Mouse (Mus musculus): ENCODE measurements around the gene Adam4. TPM values are rescaled to one million over a fixed set of nuclear protein-coding genes. Genes with fewer than 3 reads are reported as not detected.
"Not testable (repeated sequence)": the region's sequence is repeated elsewhere in the genome, so short reads cannot be mapped to it uniquely, and the experiment has no call there.

Gene Adam4
- polyA plus RNA-seq (2011; ENCODE audit: insufficient read depth, insufficient read length, low read depth, missing spikeins), result 2.0 and 2.7 TPM in 2 replicates

DNA sequence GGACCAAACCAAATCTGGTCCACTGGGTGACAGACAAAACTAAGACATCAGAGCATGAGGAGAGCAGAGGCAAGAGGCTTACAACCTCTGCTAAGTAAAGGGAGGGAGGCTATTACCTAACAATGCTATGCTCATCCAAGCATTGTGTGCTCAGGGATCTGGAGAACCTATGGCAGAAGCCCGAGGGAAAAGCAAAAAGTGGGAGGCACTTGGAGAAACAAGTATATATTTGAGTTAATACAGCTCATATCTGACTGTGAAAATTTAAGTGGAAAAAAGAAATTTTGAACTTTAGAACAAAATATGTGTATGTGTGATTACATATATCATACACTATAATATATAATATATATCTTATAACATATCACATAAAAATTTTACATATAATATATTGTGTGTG lies at the start of gene Adam4:
Gene Adam4 (minus strand): TSS at position 101 of the 400 bp plus-strand sequence.
- no peak within 1 kb of the TSS for H3K4me3 ChIP-seq (ENCODE audit: low read depth, low read length)
- H3K9ac ChIP-seq (ENCODE audit: low read depth, poor library complexity, severe bottlenecking), result no peak within 1 kb of the TSS
- peaks cover 30% of the 10 kb centered on the region for H3K9me3 ChIP-seq (replicated peaks; ENCODE audit: control insufficient read depth, insufficient read depth, low read length, poor library complexity, severe bottlenecking)
- H3K36me3 ChIP-seq (ENCODE audit: control insufficient read depth, insufficient read depth, low read length, poor library complexity, severe bottlenecking), result no peaks in the 10 kb centered on the region; the same call in 1 of the 2 replicates
- H3K27ac ChIP-seq (ENCODE audit: insufficient read depth, low read length), result no peak within 1 kb of the TSS
- TF ChIP-seq CTCF (IDR thresholded peaks at IDR 0.05; ENCODE audit: low read depth, low read length) (no peak), POLR2A (IDR thresholded peaks at IDR 0.05; ENCODE audit: insufficient read depth, low read length) (no peak), EP300 (IDR thresholded peaks at IDR 0.05; ENCODE audit: insufficient read depth, low read depth, low read length) (no peak)
- H3K27me3 ChIP-seq (ENCODE audit: control insufficient read depth, insufficient read depth, low read length, poor library complexity, severe bottlenecking), result no peaks in the 10 kb centered on the region
- no peaks in the 10 kb centered on the region for H3K4me1 ChIP-seq (ENCODE audit: control insufficient read depth, insufficient read depth, low read length)

DNA sequence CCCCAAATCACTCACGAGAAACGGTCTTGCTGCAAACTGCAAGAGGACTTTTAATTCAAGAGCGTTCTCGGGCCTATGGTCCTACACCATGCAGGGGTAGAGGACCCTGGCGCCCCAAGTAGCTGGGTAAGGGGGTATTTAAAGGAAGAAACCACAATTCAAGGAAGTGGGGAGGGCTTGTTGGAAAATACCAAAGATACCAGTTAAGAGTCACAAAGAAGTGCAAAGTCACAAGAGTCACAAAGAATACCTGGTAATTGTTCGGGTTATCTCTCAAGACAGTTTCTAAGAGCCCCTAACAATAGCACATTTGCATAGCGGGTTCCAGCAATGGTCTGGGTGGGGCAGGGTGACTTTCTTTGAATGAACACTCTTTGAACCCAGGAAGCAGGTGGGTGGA lies 37.3 kb upstream of the Adam4 start:
- not testable (repeated sequence) for H3K4me1 ChIP-seq (ENCODE audit: control insufficient read depth, insufficient read depth, low read length); H3K4me3 ChIP-seq (ENCODE audit: low read depth, low read length); H3K9ac ChIP-seq (ENCODE audit: low read depth, poor library complexity, severe bottlenecking); H3K27ac ChIP-seq (ENCODE audit: insufficient read depth, low read length); H3K27me3 ChIP-seq (ENCODE audit: control insufficient read depth, insufficient read depth, low read length, poor library complexity, severe bottlenecking); H3K36me3 ChIP-seq (ENCODE audit: control insufficient read depth, insufficient read depth, low read length, poor library complexity, severe bottlenecking)
- peaks cover 46% of the 10 kb centered on the region for H3K9me3 ChIP-seq (replicated peaks; ENCODE audit: control insufficient read depth, insufficient read depth, low read length, poor library complexity, severe bottlenecking)

DNA sequence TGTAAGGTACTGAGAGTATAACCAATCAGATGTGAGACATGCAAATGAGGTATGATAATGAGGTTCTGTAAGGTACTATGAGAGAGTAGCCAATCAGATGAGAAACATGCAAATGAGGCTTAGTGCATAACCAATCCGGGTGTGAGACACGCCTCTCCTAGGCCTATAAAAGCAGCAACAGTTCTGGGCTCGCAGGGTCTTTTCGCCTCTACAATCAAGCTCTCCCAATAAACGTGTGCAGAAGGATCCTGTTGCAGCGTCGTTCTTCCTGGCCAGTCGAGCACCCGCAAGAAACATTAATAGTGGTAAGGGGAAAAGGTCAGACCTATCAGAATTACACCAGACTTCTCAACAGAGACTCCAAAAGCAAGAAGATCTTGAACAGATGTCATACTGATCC lies 17.2 kb upstream of the Adam4 start:
- not testable (repeated sequence) for H3K4me3 ChIP-seq (ENCODE audit: low read depth, low read length); H3K9ac ChIP-seq (ENCODE audit: low read depth, poor library complexity, severe bottlenecking); H3K27me3 ChIP-seq (ENCODE audit: control insufficient read depth, insufficient read depth, low read length, poor library complexity, severe bottlenecking); H3K27ac ChIP-seq (ENCODE audit: insufficient read depth, low read length); H3K36me3 ChIP-seq (ENCODE audit: control insufficient read depth, insufficient read depth, low read length, poor library complexity, severe bottlenecking); H3K9me3 ChIP-seq (replicated peaks; ENCODE audit: control insufficient read depth, insufficient read depth, low read length, poor library complexity, severe bottlenecking); H3K4me1 ChIP-seq (ENCODE audit: control insufficient read depth, insufficient read depth, low read length)

DNA sequence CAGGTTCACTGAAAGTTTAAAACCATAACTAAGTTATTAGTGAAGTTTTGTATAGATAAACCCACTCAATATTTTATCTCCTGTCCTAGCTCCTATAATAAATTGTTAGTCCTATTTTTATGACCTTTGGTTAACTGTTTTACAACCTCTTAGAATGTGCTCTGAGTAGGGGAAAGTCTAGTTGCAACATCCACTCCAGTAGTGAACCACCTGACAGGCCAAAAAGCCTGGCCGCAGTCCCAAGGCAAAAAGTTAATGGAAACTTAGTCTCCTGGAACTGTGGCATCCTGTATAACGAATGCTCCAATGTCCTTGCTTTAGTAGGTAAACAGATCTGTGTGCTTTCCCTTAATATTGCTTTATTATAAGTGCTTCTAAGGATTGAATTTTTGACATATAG lies 13.0 kb upstream of the Adam4 start:
- H3K4me3 ChIP-seq (ENCODE audit: low read depth, low read length); H3K9ac ChIP-seq (ENCODE audit: low read depth, poor library complexity, severe bottlenecking); H3K36me3 ChIP-seq (ENCODE audit: control insufficient read depth, insufficient read depth, low read length, poor library complexity, severe bottlenecking); H3K4me1 ChIP-seq (ENCODE audit: control insufficient read depth, insufficient read depth, low read length); H3K27ac ChIP-seq (ENCODE audit: insufficient read depth, low read length); H3K27me3 ChIP-seq (ENCODE audit: control insufficient read depth, insufficient read depth, low read length, poor library complexity, severe bottlenecking): not testable (repeated sequence)
- peaks cover 11% of the 10 kb centered on the region for H3K9me3 ChIP-seq (replicated peaks; ENCODE audit: control insufficient read depth, insufficient read depth, low read length, poor library complexity, severe bottlenecking)

DNA sequence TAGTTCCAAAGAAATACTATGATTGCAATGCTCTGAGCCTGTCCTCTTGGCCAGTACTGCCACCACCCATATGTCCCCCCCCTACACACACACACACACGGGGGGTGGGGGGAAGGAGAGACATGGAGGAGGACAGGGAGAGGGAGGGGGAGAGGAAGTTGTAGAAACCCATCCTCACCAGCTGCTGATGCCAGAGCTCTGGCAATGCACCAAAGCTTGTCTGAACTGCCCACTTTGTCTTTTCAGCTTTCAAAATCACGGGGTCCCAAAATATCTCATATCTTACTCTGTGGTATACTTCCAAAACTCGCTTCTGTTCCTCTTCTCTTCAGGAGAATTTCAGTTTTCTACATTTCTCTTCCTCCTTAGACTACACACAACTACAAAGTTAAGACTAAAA lies 8.5 kb downstream of the Adam4 start:
- TF ChIP-seq CTCF (IDR thresholded peaks at IDR 0.05; ENCODE audit: low read depth, low read length) (no peak), POLR2A (IDR thresholded peaks at IDR 0.05; ENCODE audit: insufficient read depth, low read length) (no peak), EP300 (IDR thresholded peaks at IDR 0.05; ENCODE audit: insufficient read depth, low read depth, low read length) (no peak)
- Histone ChIP-seq H3K4me1 (ENCODE audit: control insufficient read depth, insufficient read depth, low read length) (no peaks in the 10 kb centered on the region), H3K4me3 (ENCODE audit: low read depth, low read length) (no peak overlapping the region), H3K9me3 (replicated peaks; ENCODE audit: control insufficient read depth, insufficient read depth, low read length, poor library complexity, severe bottlenecking) (no peaks in the 10 kb centered on the region), H3K9ac (ENCODE audit: low read depth, poor library complexity, severe bottlenecking) (no peak overlapping the region), H3K27ac (ENCODE audit: insufficient read depth, low read length) (no peak overlapping the region), H3K27me3 (ENCODE audit: control insufficient read depth, insufficient read depth, low read length, poor library complexity, severe bottlenecking) (no peaks in the 10 kb centered on the region), H3K36me3 (ENCODE audit: control insufficient read depth, insufficient read depth, low read length, poor library complexity, severe bottlenecking) (no peaks in the 10 kb centered on the region)

DNA sequence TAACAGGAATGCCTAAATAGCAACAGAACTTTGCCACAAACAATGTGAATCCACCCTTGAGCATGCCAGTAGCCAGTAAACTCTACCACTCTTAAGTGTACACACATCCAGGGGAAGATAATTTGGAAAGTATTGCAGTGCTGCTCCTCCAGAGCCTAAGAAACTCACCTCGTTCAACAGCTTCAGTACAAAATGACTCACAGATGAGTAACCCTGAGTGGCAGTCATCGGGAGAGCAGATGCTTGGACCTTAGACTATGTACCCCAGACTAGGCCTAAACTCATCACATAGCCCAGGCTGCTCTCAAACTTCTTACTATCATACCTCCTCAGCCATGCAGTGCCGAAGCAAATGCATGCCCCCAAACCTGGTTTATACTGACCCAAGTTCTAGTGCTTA lies 12.8 kb downstream of the Adam4 start:
- Histone ChIP-seq H3K27me3 (ENCODE audit: control insufficient read depth, insufficient read depth, low read length, poor library complexity, severe bottlenecking) (no peaks in the 10 kb centered on the region), H3K9ac (ENCODE audit: low read depth, poor library complexity, severe bottlenecking) (no peak overlapping the region)

DNA sequence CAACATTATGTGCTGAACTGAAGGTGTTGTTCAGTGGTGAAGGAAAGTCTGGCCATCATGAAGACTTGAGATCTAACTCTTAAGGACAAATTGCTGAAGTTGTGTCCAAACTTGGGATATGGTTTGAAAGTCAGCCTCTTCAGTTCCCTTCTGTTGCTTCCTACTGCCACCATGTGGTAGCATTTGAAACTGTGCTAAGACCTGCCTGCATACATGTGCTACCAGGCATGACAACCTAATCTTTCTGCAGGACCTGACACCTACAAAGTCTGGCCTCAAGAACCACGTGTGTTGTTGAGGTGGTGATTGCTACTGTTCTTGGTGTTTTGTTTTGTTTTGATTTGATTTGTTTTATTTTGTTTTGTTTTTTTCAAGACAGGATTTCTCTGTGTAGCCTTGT lies 19.6 kb downstream of the Adam4 start:
- no peak overlapping the region for H3K9ac ChIP-seq (ENCODE audit: low read depth, poor library complexity, severe bottlenecking)
- TF ChIP-seq EP300 (IDR thresholded peaks at IDR 0.05; ENCODE audit: insufficient read depth, low read depth, low read length), result no peak
- no peak for TF ChIP-seq POLR2A (IDR thresholded peaks at IDR 0.05; ENCODE audit: insufficient read depth, low read length)
- TF ChIP-seq CTCF (IDR thresholded peaks at IDR 0.05; ENCODE audit: low read depth, low read length), result no peak
- H3K9me3 ChIP-seq (replicated peaks; ENCODE audit: control insufficient read depth, insufficient read depth, low read length, poor library complexity, severe bottlenecking), result no peaks in the 10 kb centered on the region
- no peaks in the 10 kb centered on the region for H3K36me3 ChIP-seq (ENCODE audit: control insufficient read depth, insufficient read depth, low read length, poor library complexity, severe bottlenecking)
- no peak overlapping the region for H3K4me3 ChIP-seq (ENCODE audit: low read depth, low read length)
- H3K4me1 ChIP-seq (ENCODE audit: control insufficient read depth, insufficient read depth, low read length), result no peaks in the 10 kb centered on the region
- no peak overlapping the region for H3K27ac ChIP-seq (ENCODE audit: insufficient read depth, low read length)
- no peaks in the 10 kb centered on the region for H3K27me3 ChIP-seq (ENCODE audit: control insufficient read depth, insufficient read depth, low read length, poor library complexity, severe bottlenecking)

More for the DNA sequence above, 12.8 kb downstream of the Adam4 start:
- H3K4me3 ChIP-seq (ENCODE audit: low read depth, low read length), result no peak overlapping the region
- H3K4me1 ChIP-seq (ENCODE audit: control insufficient read depth, insufficient read depth, low read length), result no peaks in the 10 kb centered on the region
- no peaks in the 10 kb centered on the region for H3K9me3 ChIP-seq (replicated peaks; ENCODE audit: control insufficient read depth, insufficient read depth, low read length, poor library complexity, severe bottlenecking)
- no peak overlapping the region for H3K27ac ChIP-seq (ENCODE audit: insufficient read depth, low read length)
- H3K36me3 ChIP-seq (ENCODE audit: control insufficient read depth, insufficient read depth, low read length, poor library complexity, severe bottlenecking), result no peaks in the 10 kb centered on the region
- no peak for TF ChIP-seq POLR2A (IDR thresholded peaks at IDR 0.05; ENCODE audit: insufficient read depth, low read length)
- TF ChIP-seq EP300 (IDR thresholded peaks at IDR 0.05; ENCODE audit: insufficient read depth, low read depth, low read length), result no peak
- TF ChIP-seq CTCF (IDR thresholded peaks at IDR 0.05; ENCODE audit: low read depth, low read length), result no peak

DNA sequence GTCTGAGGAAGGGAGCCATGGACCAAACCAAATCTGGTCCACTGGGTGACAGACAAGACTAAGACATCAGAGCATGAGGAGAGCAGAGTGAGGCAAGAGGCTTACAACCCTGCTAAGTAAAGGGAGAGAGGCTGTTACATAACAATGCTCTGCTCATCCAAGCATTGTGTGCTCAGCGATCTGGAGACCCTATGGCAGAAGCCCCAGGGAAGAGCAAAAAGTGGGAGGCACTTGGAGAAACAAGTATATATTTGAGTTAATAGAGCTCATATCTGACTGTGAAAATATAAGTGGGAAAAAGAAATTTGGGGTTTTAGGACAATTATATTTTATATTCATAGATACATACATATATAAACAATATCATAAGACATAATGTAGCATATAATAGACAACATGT lies 42.4 kb downstream of the Adam4 start, which contains the start of gene Gm4787:
Gene Gm4787 (minus strand): TSS at position 101 of the 400 bp plus-strand sequence.
- H3K9ac ChIP-seq (ENCODE audit: low read depth, poor library complexity, severe bottlenecking); H3K27me3 ChIP-seq (ENCODE audit: control insufficient read depth, insufficient read depth, low read length, poor library complexity, severe bottlenecking); H3K9me3 ChIP-seq (replicated peaks; ENCODE audit: control insufficient read depth, insufficient read depth, low read length, poor library complexity, severe bottlenecking); H3K27ac ChIP-seq (ENCODE audit: insufficient read depth, low read length); H3K36me3 ChIP-seq (ENCODE audit: control insufficient read depth, insufficient read depth, low read length, poor library complexity, severe bottlenecking); H3K4me1 ChIP-seq (ENCODE audit: control insufficient read depth, insufficient read depth, low read length); H3K4me3 ChIP-seq (ENCODE audit: low read depth, low read length): not testable (repeated sequence)
